Mouse (Mus musculus): ENCODE results near the gene Slirp. TPM values are rescaled to one million over a fixed set of nuclear protein-coding genes. Genes with fewer than 3 reads are reported as not detected.

The Slirp gene
- 139 TPM for polyA plus RNA-seq (2014; fragmentation: Illumina TruSeq; extraction: RNeasy Lipid Tissue Mini Kit (QIAGEN cat#74804); ENCODE audit: low read depth, low replicate concordance)

DNA sequence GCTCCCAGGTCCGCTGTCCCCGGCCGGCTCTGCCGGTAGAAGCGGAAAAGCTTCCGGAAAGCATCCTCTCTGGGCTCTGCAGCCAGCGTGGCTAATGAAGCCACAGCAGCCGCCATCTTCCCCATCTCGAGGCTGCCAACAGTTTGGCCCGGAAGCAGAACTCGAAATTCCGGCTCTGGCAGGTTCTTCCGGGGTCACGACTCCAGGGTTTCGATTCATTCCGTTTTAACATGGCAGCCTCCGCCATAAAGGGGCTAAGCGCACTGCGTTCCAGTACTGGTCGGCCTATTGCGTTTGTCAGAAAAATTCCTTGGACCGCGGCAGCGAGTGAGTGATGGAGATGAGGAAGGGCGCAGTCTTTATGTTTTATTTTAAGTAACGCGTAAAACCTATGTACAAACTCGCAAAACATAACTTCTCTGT is at the start of gene Slirp, which contains the start of gene Alkbh1:
Gene Slirp (plus strand): TSS at position 197 of the 423 bp plus-strand sequence.
Gene Alkbh1 (minus strand): TSS at position 318 of the 423 bp plus-strand sequence.

DNA sequence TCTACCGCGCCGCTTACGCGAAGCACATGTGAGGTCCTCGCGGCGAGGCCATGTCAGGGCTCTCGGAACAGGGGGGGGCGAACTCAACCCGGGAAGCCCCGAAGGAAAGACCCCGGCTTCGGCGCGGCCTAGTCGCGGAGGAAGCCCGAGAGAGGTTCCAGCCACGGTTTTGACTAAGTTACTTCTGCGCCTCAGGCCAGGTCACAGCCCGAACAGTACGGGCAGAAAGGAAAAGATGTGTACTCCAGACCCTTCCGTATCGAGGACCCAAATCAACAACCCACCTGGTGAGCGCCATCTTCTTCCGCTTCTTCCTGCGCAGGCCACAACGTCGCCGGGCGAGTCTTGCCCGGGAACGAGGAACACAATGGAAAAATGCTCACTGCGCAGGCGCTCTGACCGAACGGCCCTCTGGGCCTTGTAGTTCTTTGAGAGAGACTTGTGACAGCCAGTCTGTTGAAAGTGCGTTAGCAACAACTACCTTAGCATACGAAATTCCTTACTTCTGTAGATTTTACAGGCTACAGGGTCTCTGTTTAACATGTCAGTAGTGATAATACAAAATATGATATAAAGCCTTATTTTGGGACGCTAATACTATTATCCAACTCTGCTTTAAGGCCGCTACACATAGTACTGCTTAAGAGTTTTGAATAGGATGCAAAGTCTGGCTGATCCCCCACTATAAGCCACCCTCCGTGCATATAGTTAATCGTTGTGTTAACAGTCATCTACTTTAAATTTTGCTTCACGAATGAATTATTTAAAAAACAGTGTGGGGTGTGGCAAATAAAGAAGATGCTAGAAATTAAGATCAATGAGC is 28.5 kb downstream of the Slirp start, which contains the start of gene Snw1:
Gene Snw1 (minus strand): TSS at position 311 of the 823 bp plus-strand sequence.

DNA sequence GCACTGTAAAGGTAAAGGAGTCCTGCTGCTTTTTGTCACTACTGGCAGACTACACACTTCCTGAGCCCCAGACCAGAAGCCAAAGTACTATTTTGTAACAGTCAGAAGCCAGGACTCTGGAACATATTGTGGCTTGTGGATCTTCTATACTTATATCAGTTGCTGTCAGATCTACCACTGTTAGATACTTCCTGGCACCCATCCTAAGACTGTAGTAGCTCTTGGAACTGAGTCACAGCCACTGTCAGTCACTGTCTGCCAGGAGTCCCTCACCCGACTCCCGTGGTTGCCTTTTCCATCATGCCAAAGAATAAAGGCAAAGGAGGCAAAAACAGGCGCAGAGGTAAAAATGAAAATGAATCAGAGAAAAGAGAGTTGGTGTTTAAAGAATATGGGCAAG is 50.7 kb downstream of the Slirp start, which contains the start of gene Gm5788:
Gene Gm5788 (plus strand): TSS at position 301 of the 400 bp plus-strand sequence.

Other genes starting within 250 kb of the Slirp start
- gene Samd15, start 244.2 kb upstream of the Slirp start, polyA plus RNA-seq (2014; fragmentation: Illumina TruSeq; extraction: RNeasy Lipid Tissue Mini Kit (QIAGEN cat#74804); ENCODE audit: low read depth, low replicate concordance), result 0.38 TPM
- gene Tmed8, start 243.4 kb upstream of the Slirp start, polyA plus RNA-seq (2014; fragmentation: Illumina TruSeq; extraction: RNeasy Lipid Tissue Mini Kit (QIAGEN cat#74804); ENCODE audit: low read depth, low replicate concordance), result 10.6 TPM
- 1.4 TPM for gene Noxred1, start 205.2 kb upstream of the Slirp start, polyA plus RNA-seq (2014; fragmentation: Illumina TruSeq; extraction: RNeasy Lipid Tissue Mini Kit (QIAGEN cat#74804); ENCODE audit: low read depth, low replicate concordance)
- gene Vipas39, start 177.6 kb upstream of the Slirp start, polyA plus RNA-seq (2014; fragmentation: Illumina TruSeq; extraction: RNeasy Lipid Tissue Mini Kit (QIAGEN cat#74804); ENCODE audit: low read depth, low replicate concordance), result 21.9 TPM
- 83.1 TPM for gene Ahsa1, start 177.4 kb upstream of the Slirp start, polyA plus RNA-seq (2014; fragmentation: Illumina TruSeq; extraction: RNeasy Lipid Tissue Mini Kit (QIAGEN cat#74804); ENCODE audit: low read depth, low replicate concordance)
- gene Ism2, start 144.2 kb upstream of the Slirp start, polyA plus RNA-seq (2014; fragmentation: Illumina TruSeq; extraction: RNeasy Lipid Tissue Mini Kit (QIAGEN cat#74804); ENCODE audit: low read depth, low replicate concordance), result not detected
- gene Sptlc2, start 55.5 kb upstream of the Slirp start, polyA plus RNA-seq (2014; fragmentation: Illumina TruSeq; extraction: RNeasy Lipid Tissue Mini Kit (QIAGEN cat#74804); ENCODE audit: low read depth, low replicate concordance), result 394 TPM
- 25.8 TPM for gene Alkbh1, start 121 bp downstream of the Slirp start, polyA plus RNA-seq (2014; fragmentation: Illumina TruSeq; extraction: RNeasy Lipid Tissue Mini Kit (QIAGEN cat#74804); ENCODE audit: low read depth, low replicate concordance)
- gene Snw1, start 28.4 kb downstream of the Slirp start, polyA plus RNA-seq (2014; fragmentation: Illumina TruSeq; extraction: RNeasy Lipid Tissue Mini Kit (QIAGEN cat#74804); ENCODE audit: low read depth, low replicate concordance), result 90.1 TPM
- not detected for gene Gm5788, start 50.8 kb downstream of the Slirp start, polyA plus RNA-seq (2014; fragmentation: Illumina TruSeq; extraction: RNeasy Lipid Tissue Mini Kit (QIAGEN cat#74804); ENCODE audit: low read depth, low replicate concordance)
- gene Gm8300, start 70.4 kb downstream of the Slirp start, polyA plus RNA-seq (2014; fragmentation: Illumina TruSeq; extraction: RNeasy Lipid Tissue Mini Kit (QIAGEN cat#74804); ENCODE audit: low read depth, low replicate concordance), result not detected
- gene Oog1, start 158.8 kb downstream of the Slirp start, polyA plus RNA-seq (2014; fragmentation: Illumina TruSeq; extraction: RNeasy Lipid Tissue Mini Kit (QIAGEN cat#74804); ENCODE audit: low read depth, low replicate concordance), result not detected
- not detected for gene Gm4027, start 175.0 kb downstream of the Slirp start, polyA plus RNA-seq (2014; fragmentation: Illumina TruSeq; extraction: RNeasy Lipid Tissue Mini Kit (QIAGEN cat#74804); ENCODE audit: low read depth, low replicate concordance)
- gene Gm16381, start 200.7 kb downstream of the Slirp start, polyA plus RNA-seq (2014; fragmentation: Illumina TruSeq; extraction: RNeasy Lipid Tissue Mini Kit (QIAGEN cat#74804); ENCODE audit: low read depth, low replicate concordance), result not detected